Mouse (Mus musculus) thymus, postnatal 4 days (tissue): Measurements from ENCODE around the gene Gm12666.
"Not testable (repeated sequence)": the region's sequence is repeated elsewhere in the genome, so short reads cannot be mapped to it uniquely, and the experiment has no call there.

Experiments used
- DNase-seq: peaks from one replicate; pipeline ENCODE4 v3.0.0; 2021

Gene Gm12666

GRCm38 (mm10) chr4:92191649-92192048 lies at the start of gene Gm12666:
Gene Gm12666, minus strand, starts transcription at chr4:92191749.
- DNase-seq = not testable (repeated sequence)

- DNase-seq = no peak
Measured at GRCm38 (mm10) chr4:92226326-92226725, 34.8 kb upstream of the Gm12666 start.

GRCm38 (mm10) chr4:92216286-92216685 lies 24.7 kb upstream of the Gm12666 start:
- no peak for DNase-seq

GRCm38 (mm10) chr4:92152646-92153045 lies 38.9 kb downstream of the Gm12666 start:
- DNase-seq = no peak

GRCm38 (mm10) chr4:92147134-92147533 lies 44.4 kb downstream of the Gm12666 start, which contains the start of gene Izumo3:
Gene Izumo3, minus strand, starts transcription at chr4:92147234.
- no peak for DNase-seq
